Mouse (Mus musculus): ENCODE data around the gene Zfp709. TPM values are rescaled to one million over a fixed set of nuclear protein-coding genes. Genes with fewer than 3 reads are reported as not detected.
"Not testable (repeated sequence)": the region's sequence is repeated elsewhere in the genome, so short reads cannot be mapped to it uniquely, and the experiment has no call there.

The Zfp709 gene
- polyA plus RNA-seq, 1 experiment from 2014 or later, result 7.1 TPM

DNA sequence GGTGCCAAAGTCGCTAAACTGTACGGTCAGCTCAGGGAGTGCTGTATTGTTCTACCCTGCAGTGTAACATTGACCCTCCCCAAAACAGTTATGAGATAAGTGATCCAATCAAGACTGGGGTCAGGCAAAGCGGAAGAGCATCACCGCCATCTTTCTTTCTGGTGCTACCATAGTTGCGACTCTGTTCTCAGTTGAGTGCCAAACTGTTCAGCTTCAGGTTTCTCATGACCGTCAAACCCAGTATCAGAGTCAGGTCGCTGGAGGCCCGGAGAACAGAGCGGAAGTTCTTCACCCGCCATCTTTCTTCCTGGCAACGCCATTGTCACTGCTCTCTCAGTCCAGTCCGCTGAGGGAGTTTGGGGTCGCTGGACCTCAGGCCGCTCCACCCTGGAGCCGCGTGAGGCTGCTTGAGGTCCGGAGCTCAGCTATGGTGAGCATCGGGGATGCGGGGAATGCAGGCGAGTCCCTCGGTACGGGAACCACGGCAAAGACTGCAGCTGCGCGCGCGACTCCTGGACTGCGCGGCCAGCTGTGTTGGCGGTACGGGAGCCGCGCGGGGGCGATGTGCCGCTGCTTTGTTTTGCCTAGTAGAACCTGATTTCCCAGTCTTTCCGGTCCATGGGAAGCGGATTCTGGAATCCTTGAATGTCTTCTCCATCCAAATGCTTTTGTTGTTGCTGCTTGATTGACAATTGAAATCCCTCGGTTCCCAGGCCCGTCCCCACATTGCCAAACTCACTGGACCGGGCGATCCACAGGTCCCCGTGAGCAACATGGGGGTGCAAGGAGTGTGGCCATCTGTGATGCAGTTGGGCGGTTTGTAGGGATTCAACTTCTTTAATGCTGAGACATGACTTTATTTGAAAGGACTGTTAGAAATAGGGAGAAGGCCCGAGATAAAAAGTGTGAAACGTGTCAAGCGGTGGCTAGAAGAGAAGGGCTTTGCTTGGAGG is 26.8 kb downstream of the Zfp709 start, which contains the start of the genes Zfp882 and Zfp617:
Gene Zfp882 (plus strand): TSS at position 300 of the 953 bp plus-strand sequence.
Gene Zfp617 (plus strand): TSS at position 327 of the 953 bp plus-strand sequence.
- Histone ChIP-seq H3K4me3 (ENCODE audit: low read depth, low read length) (peak within 1 kb of the TSS; percentile 72), H3K36me3 (ENCODE audit: control insufficient read depth, insufficient read depth, low read length) (peaks cover 3% of the 10 kb centered on the region), H3K9ac (ENCODE audit: low read depth, low read length) (peak within 1 kb of the TSS; percentile 89), H3K27me3 (replicated peaks; ENCODE audit: control insufficient read depth, insufficient read depth, low read length) (no peaks in the 10 kb centered on the region), H3K9me3 (ENCODE audit: control insufficient read depth, low read length) (peaks cover 6% of the 10 kb centered on the region; the same call in 1 of the 2 replicates), H3K4me1 (ENCODE audit: control insufficient read depth, insufficient read depth, low read length) (no peaks in the 10 kb centered on the region), H3K4me2 (ENCODE audit: low read depth, low read length) (peak within 1 kb of the TSS; percentile 60), H3K27ac (replicated peaks; ENCODE audit: low read depth, low read length) (peak within 1 kb of the TSS; percentile 97)
- DNase-seq (ENCODE audit: low spot score), result peak; percentile 94
- ATAC-seq (ENCODE audit: low read depth), result peak; percentile 96
- WGBS, result 10% methylated on average over 32 of the region's 47 CpGs

DNA sequence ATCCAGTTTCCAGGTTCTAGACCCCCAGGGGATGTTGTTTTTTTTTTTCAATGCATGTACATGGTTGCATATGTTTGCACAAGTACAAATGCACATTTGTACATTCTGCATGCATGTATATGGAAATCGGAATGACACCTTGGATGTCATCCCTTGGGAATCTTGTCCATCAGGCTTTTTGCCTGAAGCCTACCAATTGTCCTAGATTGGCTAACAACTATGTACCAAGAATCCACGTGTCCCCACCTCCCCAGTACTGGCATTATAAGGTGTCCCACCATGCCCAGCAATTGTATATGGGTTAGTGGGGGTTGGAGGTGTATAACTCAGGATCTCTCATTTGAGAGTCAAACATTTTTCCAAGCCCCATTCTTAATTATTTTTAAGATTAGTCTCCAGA is 30.5 kb downstream of the Zfp709 start:
- H3K4me2 ChIP-seq (ENCODE audit: low read depth, low read length), result no peak overlapping the region
- DNase-seq (ENCODE audit: low spot score) (no peak), ATAC-seq (ENCODE audit: low read depth) (no peak)
- no peak overlapping the region for H3K9ac ChIP-seq (ENCODE audit: low read depth, low read length)
- no peaks in the 10 kb centered on the region for H3K27me3 ChIP-seq (replicated peaks; ENCODE audit: control insufficient read depth, insufficient read depth, low read length)
- peaks cover 31% of the 10 kb centered on the region for H3K36me3 ChIP-seq (ENCODE audit: control insufficient read depth, insufficient read depth, low read length)
- H3K4me1 ChIP-seq (ENCODE audit: control insufficient read depth, insufficient read depth, low read length), result no peaks in the 10 kb centered on the region
- WGBS, result 90% methylated on average over 2 of the region's 2 CpGs
- no peak overlapping the region for H3K27ac ChIP-seq (replicated peaks; ENCODE audit: low read depth, low read length)
- H3K9me3 ChIP-seq (ENCODE audit: control insufficient read depth, low read length), result peaks cover 6% of the 10 kb centered on the region; the same call in 1 of the 2 replicates
- H3K4me3 ChIP-seq (ENCODE audit: low read depth, low read length), result no peak overlapping the region

DNA sequence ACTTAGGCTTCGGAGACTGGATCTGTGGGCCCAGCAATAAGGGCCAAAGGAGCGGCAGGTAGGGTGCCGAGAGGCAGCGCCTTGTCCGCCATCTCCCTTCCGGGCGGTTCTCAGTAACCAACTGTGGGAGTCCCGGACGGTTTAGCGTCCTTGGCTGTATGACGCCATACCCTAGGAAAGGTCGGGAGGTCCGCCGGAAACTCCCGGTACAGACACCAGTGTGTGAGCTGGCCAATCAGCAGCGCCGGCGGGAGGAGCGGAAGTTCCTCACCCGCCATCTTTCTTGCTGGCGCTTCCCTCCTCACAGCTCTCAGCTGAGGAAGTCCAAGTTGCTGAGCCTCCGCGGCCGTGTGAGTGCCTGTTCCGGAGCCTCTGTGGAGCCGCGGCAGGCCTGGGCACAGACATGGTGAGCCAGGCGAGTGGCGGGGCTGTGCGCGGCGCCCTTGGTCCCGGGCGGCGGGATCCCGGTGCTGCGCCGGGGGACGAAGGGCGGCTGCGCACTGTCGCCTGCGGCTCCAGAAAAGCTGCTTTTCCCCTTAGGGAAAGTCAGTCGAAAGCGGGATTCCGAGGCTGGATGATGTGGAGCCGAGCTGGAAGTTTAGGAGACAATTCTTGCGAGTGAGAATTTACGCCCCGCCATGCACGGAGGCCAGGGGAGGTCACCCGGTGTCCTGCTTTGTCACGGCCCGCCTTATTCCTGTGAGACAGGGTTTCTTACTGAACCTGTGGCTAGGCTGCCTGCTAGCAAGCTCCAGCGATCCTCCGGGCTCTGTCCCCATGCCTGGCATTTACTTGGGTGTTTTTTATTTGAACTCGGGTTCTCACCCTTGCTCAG is 41.0 kb downstream of the Zfp709 start:
- peak overlapping the region; percentile 95 for H3K9ac ChIP-seq (ENCODE audit: low read depth, low read length)
- H3K27ac ChIP-seq (replicated peaks; ENCODE audit: low read depth, low read length), result peak overlapping the region; percentile 98
- ATAC-seq (ENCODE audit: low read depth), result peak; percentile 100
- peaks cover 2% of the 10 kb centered on the region; the same call in 1 of the 2 replicates for H3K4me1 ChIP-seq (ENCODE audit: control insufficient read depth, insufficient read depth, low read length)
- H3K9me3 ChIP-seq (ENCODE audit: control insufficient read depth, low read length), result no peaks in the 10 kb centered on the region
- WGBS, result under 1% methylated on average over 42 of the region's 57 CpGs
- DNase-seq (ENCODE audit: low spot score), result peak; percentile 98
- peak overlapping the region; percentile 74 for H3K4me2 ChIP-seq (ENCODE audit: low read depth, low read length)
- H3K4me3 ChIP-seq (ENCODE audit: low read depth, low read length), result peak overlapping the region; percentile 72
- H3K36me3 ChIP-seq (ENCODE audit: control insufficient read depth, insufficient read depth, low read length), result peaks cover 7% of the 10 kb centered on the region; the same call in 1 of the 2 replicates
- H3K27me3 ChIP-seq (replicated peaks; ENCODE audit: control insufficient read depth, insufficient read depth, low read length), result no peaks in the 10 kb centered on the region

DNA sequence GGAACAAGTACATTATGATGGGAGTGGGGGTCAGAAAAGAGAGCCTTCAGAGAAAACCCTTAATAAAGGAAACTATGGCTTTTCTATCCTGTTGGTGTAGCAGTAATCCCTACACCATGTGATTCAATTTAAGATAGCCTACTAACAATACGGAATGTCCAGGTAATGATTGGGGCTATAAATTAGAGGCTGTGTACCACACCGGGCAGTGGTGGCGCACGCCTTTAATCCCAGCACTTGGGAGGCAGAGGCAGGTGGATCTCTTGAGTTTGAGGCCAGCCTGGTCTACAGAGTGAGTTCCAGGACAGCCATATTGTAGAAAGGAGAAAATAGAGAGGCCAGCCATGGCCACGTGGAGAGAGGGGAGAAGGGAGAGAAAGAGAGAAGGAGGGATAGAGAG is 44.0 kb downstream of the Zfp709 start:
- Histone ChIP-seq H3K4me2 (ENCODE audit: low read depth, low read length) (no peak overlapping the region), H3K4me1 (ENCODE audit: control insufficient read depth, insufficient read depth, low read length) (peaks cover 2% of the 10 kb centered on the region; the same call in 1 of the 2 replicates), H3K36me3 (ENCODE audit: control insufficient read depth, insufficient read depth, low read length) (peaks cover 33% of the 10 kb centered on the region), H3K27me3 (replicated peaks; ENCODE audit: control insufficient read depth, insufficient read depth, low read length) (no peaks in the 10 kb centered on the region), H3K9me3 (ENCODE audit: control insufficient read depth, low read length) (no peaks in the 10 kb centered on the region), H3K27ac (replicated peaks; ENCODE audit: low read depth, low read length) (no peak overlapping the region), H3K4me3 (ENCODE audit: low read depth, low read length) (no peak overlapping the region), H3K9ac (ENCODE audit: low read depth, low read length) (no peak overlapping the region)
- 96% methylated on average over 5 of the region's 5 CpGs for WGBS
- no peak for ATAC-seq (ENCODE audit: low read depth)
- no peak for DNase-seq (ENCODE audit: low spot score)

DNA sequence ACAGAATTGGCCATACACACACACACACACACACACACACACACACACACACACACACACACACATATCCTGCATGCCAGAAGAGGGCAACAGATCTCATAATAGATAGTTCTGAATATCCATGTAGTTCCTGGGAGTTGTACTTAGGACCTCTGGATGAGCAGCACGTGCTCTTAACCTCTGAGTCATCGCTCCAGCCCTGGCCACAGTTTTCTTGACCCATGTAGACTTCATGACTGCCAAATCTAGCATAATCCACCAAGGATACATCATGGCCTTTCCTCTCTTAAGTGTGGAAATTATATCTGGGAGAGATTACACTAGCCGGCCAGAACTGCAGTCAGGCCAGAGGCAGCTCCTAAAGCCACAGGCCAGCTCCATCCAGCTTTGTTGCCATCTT is 44.7 kb downstream of the Zfp709 start:
- Histone ChIP-seq H3K4me2 (ENCODE audit: low read depth, low read length) (no peak overlapping the region), H3K9me3 (ENCODE audit: control insufficient read depth, low read length) (peaks cover 4% of the 10 kb centered on the region; the same call in 1 of the 2 replicates), H3K36me3 (ENCODE audit: control insufficient read depth, insufficient read depth, low read length) (peaks cover 40% of the 10 kb centered on the region), H3K9ac (ENCODE audit: low read depth, low read length) (no peak overlapping the region), H3K27ac (replicated peaks; ENCODE audit: low read depth, low read length) (no peak overlapping the region), H3K27me3 (replicated peaks; ENCODE audit: control insufficient read depth, insufficient read depth, low read length) (no peaks in the 10 kb centered on the region), H3K4me1 (ENCODE audit: control insufficient read depth, insufficient read depth, low read length) (peaks cover 2% of the 10 kb centered on the region; the same call in 1 of the 2 replicates), H3K4me3 (ENCODE audit: low read depth, low read length) (no peak overlapping the region)
- no peak for ATAC-seq (ENCODE audit: low read depth)
- WGBS, result 94% methylated on average over 3 of the region's 3 CpGs
- DNase-seq (ENCODE audit: low spot score), result no peak

DNA sequence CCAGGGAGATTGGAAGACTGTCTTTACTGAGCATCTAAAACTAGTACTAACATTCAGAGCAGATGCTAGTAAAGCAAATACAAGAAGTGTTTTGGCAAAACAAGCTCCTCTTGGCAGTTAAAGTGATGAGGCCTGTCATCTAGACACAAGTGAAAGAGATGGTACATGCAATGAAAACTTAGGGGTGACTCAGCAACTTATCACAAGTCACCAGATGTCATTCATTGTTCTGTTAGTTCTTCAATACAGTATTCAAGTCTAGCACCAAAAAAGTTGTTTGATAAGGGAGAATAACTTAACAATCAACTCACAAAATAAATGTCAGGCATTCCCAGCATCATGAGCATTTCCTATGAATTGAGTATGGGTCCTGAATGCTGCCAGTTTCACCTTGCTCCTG is 46.0 kb downstream of the Zfp709 start:
- Histone ChIP-seq H3K9ac (ENCODE audit: low read depth, low read length) (no peak overlapping the region), H3K27me3 (replicated peaks; ENCODE audit: control insufficient read depth, insufficient read depth, low read length) (no peaks in the 10 kb centered on the region), H3K36me3 (ENCODE audit: control insufficient read depth, insufficient read depth, low read length) (peaks cover 45% of the 10 kb centered on the region), H3K4me1 (ENCODE audit: control insufficient read depth, insufficient read depth, low read length) (peaks cover 2% of the 10 kb centered on the region; the same call in 1 of the 2 replicates), H3K27ac (replicated peaks; ENCODE audit: low read depth, low read length) (no peak overlapping the region), H3K9me3 (ENCODE audit: control insufficient read depth, low read length) (peaks cover 6% of the 10 kb centered on the region; the same call in 1 of the 2 replicates), H3K4me2 (ENCODE audit: low read depth, low read length) (no peak overlapping the region), H3K4me3 (ENCODE audit: low read depth, low read length) (no peak overlapping the region)
- ATAC-seq (ENCODE audit: low read depth) (no peak), DNase-seq (ENCODE audit: low spot score) (no peak)

DNA sequence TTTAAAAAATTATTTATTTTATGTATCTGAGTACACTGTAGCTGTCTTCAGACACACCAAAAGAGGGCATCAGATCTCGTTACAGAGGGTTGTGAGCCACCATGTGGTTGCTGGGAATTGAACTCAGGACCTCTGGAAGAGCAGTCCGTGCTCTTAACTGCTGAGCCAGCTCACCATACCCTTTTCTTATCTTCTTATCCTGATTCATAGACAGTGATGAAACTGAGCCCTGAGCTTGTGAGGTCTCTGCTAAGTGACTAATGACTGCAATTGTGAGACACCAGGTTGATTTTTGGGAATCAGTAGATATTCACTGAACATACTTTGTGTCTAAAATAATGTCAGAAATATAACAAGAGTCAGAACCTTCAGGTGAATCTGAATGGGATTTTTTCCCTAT is 56.2 kb downstream of the Zfp709 start:
- ATAC-seq (ENCODE audit: low read depth); DNase-seq (ENCODE audit: low spot score); H3K27me3 ChIP-seq (replicated peaks; ENCODE audit: control insufficient read depth, insufficient read depth, low read length); H3K36me3 ChIP-seq (ENCODE audit: control insufficient read depth, insufficient read depth, low read length); H3K9ac ChIP-seq (ENCODE audit: low read depth, low read length); H3K27ac ChIP-seq (replicated peaks; ENCODE audit: low read depth, low read length); H3K4me1 ChIP-seq (ENCODE audit: control insufficient read depth, insufficient read depth, low read length); H3K4me3 ChIP-seq (ENCODE audit: low read depth, low read length); H3K4me2 ChIP-seq (ENCODE audit: low read depth, low read length): not testable (repeated sequence)
- 84% methylated on average over 2 of the region's 2 CpGs for WGBS
- peaks cover 12% of the 10 kb centered on the region for H3K9me3 ChIP-seq (ENCODE audit: control insufficient read depth, low read length)
